Mouse (Mus musculus) ES-E14 (cell line): Measurements from ENCODE around the gene C330007P06Rik. TPM values are rescaled to one million over a fixed set of nuclear protein-coding genes. Genes with fewer than 3 reads are reported as not detected.

Experiments used
- DNase-seq: peaks from one replicate; pipeline ENCODE4 v3.0.0-alpha.2; 2013; ENCODE audit warnings: low read depth, low spot score
- H3K27ac ChIP-seq: 2 replicates; pipeline ENCODE4 v1.5.1; 2012; ENCODE audit warnings: low read depth, mild to moderate bottlenecking, low read length, moderate library complexity, mixed read lengths; ENCODE audit not compliant: poor library complexity, insufficient read depth, severe bottlenecking
- H3K36me3 ChIP-seq: 2 replicates; pipeline ENCODE4 v1.6.1; 2012; ENCODE audit warnings: mild to moderate bottlenecking, low read length, moderate library complexity, mixed read lengths; ENCODE audit not compliant: control insufficient read depth, poor library complexity, insufficient read depth, severe bottlenecking
- H3K4me1 ChIP-seq, 2 experiments: fragments of 150-350 bp in 1 of 2; sonication (generic) in 1 of 2; 2 replicates each; pipeline ENCODE4 v1.6.1; 2012; ENCODE audit warnings: low read length in 2 of 2, mild to moderate bottlenecking in 1 of 2, mixed read lengths in 1 of 2; ENCODE audit not compliant: control insufficient read depth in 2 of 2, insufficient read depth in 2 of 2, poor library complexity in 1 of 2
- H3K4me3 ChIP-seq, 2 experiments: fragments of 150-350 bp in 1 of 2; sonication (generic) in 1 of 2; 2 replicates each; pipeline ENCODE4 v1.5.1; 2012; ENCODE audit warnings: low read length in 2 of 2, low read depth in 1 of 2, mild to moderate bottlenecking in 1 of 2, mixed read lengths in 1 of 2; ENCODE audit not compliant: insufficient read depth in 1 of 2, poor library complexity in 1 of 2, severe bottlenecking in 1 of 2
- H3K9ac ChIP-seq: 2 replicates; pipeline ENCODE4 v1.6.1; 2012; ENCODE audit warnings: low read depth, mild to moderate bottlenecking, low read length, mixed read lengths; ENCODE audit not compliant: poor library complexity, insufficient read depth, severe bottlenecking
- H3K9me3 ChIP-seq: fragments of 150-350 bp; sonication (generic); 2 replicates; pipeline ENCODE4 v1.6.1; 2012; ENCODE audit warnings: low read depth, mild to moderate bottlenecking, low read length; ENCODE audit not compliant: control insufficient read depth, insufficient read depth
- CHD2 ChIP-seq: IDR thresholded peaks from 2 replicates; pipeline ENCODE4 v1.6.1; 2014; ENCODE audit warnings: mild to moderate bottlenecking, low read depth, low read length, inconsistent platforms
- HCFC1 ChIP-seq: IDR thresholded peaks from 2 replicates; pipeline ENCODE4 v1.6.1; 2012; ENCODE audit warnings: low read length, inconsistent platforms, borderline replicate concordance; ENCODE audit not compliant: insufficient read depth
- MAFK ChIP-seq: IDR thresholded peaks from 2 replicates; pipeline ENCODE4 v1.6.1; 2014; ENCODE audit warnings: mild to moderate bottlenecking, low read depth, low read length, inconsistent platforms; ENCODE audit not compliant: insufficient read depth
- ZC3H11A ChIP-seq: IDR thresholded peaks from 2 replicates; pipeline ENCODE4 v1.6.1; 2012; ENCODE audit warnings: low read depth, mild to moderate bottlenecking, inconsistent platforms, low read length, borderline replicate concordance
- ZNF384 ChIP-seq: IDR thresholded peaks from 2 replicates; pipeline ENCODE4 v1.6.1; 2012; ENCODE audit warnings: low read depth, low read length, inconsistent platforms
- in situ Hi-C, 2 experiments: fragments of 600-800 bp; cut with MboI; formaldehyde crosslinking; loops; one replicate each; pipeline ENCODE4 v1.15.1; 2025; ENCODE audit warnings: low sequenced_read_pairs in 2 of 2, inconsistent platforms in 1 of 2; ENCODE audit not compliant: unreplicated experiment in 2 of 2
- total RNA-seq: library from RNA; depleted of rRNA; stranded (reverse); fragments of 300-350 nt; gene quantifications from 2 replicates; pipeline ENCODE4 v1.2.3, GENCODE M21; 2012

Gene C330007P06Rik
- total RNA-seq, 1 experiment: 30.2 TPM

DNA sequence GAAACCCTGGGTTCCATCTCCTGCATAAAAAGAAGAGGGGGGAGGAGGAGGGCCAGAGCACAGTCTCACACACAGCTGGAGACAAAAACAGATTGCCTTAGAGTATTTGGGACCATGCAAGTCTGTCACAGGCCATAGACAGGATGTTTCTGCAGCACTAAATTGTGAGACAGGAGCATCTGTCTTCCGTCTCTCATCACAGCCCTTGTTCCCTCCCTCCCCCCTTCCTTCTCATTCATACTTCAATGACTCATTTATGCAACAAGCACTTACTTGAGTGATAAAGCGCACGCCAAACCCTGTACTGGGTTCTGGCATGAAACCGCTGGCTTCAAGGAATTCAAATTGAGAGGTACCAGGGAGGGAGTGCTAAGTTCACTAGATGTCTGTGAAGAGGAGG lies 42.3 kb downstream of the C330007P06Rik start:
- in situ Hi-C loops: no loop called here
- H3K4me1 ChIP-seq: peaks cover 0 to 8% of the 10 kb centered on the region in 2 experiments; a peak in 2 of 4 replicates
- no peak overlapping the region for H3K9ac ChIP-seq
- H3K4me3 ChIP-seq: no peak overlapping the region
- TF ChIP-seq ZC3H11A (no peak), MAFK (no peak), ZNF384 (no peak), HCFC1 (no peak), CHD2 (no peak)
- no peak overlapping the region for H3K27ac ChIP-seq
- no peak for DNase-seq
- H3K36me3 ChIP-seq: no peaks in the 10 kb centered on the region
- no peaks in the 10 kb centered on the region for H3K9me3 ChIP-seq

- Histone ChIP-seq H3K4me1 (peaks cover 0 to 5% of the 10 kb centered on the region in 2 experiments; a peak in 2 of 4 replicates), H3K9ac (peak overlapping the region; percentile 32; the same call in 1 of the 2 replicates), H3K36me3 (no peaks in the 10 kb centered on the region), H3K27ac (no peak overlapping the region), H3K4me3 (no peak overlapping the region), H3K9me3 (no peaks in the 10 kb centered on the region)
- no peak for TF ChIP-seq CHD2
- 0 out of 2 replicates have a peak, but pooled peaks have one; percentile 25 for TF ChIP-seq MAFK
- DNase-seq: no peak
- in situ Hi-C loops: no loop called here
Observed at GRCm38 (mm10) chrX:36830271-36830670, 43.6 kb downstream of the C330007P06Rik start.

GRCm38 (mm10) chrX:36826873-36827272 lies 47.0 kb downstream of the C330007P06Rik start:
- H3K9ac ChIP-seq: no peak overlapping the region
- H3K4me3 ChIP-seq: no peak overlapping the region
- in situ Hi-C loops: no loop called here
- no peaks in the 10 kb centered on the region for H3K36me3 ChIP-seq
- DNase-seq: no peak
- H3K27ac ChIP-seq: no peak overlapping the region
- H3K9me3 ChIP-seq: no peaks in the 10 kb centered on the region
- TF ChIP-seq CHD2: no peak
- TF ChIP-seq ZNF384: no peak
- TF ChIP-seq ZC3H11A: no peak
- no peak for TF ChIP-seq MAFK
- no peak for TF ChIP-seq HCFC1
- peaks cover 0 to 3% of the 10 kb centered on the region in 2 experiments; a peak in 1 of 4 replicates for H3K4me1 ChIP-seq

DNA sequence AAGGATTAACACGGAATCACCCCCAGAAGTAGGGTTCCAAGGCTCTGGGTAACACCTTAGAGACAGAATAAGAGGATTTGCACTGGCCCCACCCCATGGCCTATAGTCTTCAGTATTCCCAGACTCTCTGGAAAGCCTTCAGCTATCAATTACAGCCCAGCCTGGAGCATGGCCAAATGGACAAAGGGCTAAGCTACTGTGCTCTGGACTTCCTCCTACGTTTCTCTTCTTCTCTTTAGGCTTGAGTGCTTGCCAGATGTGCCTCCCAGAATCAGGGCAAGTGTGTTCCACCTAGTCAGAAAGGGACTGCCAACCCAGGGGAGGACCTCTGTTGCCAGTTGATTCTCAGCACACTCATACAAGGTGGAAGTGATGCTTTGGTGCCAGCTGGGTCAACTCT lies 48.9 kb downstream of the C330007P06Rik start:
- no peak for TF ChIP-seq CHD2
- TF ChIP-seq HCFC1: no peak
- no peak for TF ChIP-seq ZC3H11A
- no peak for TF ChIP-seq MAFK
- no peak for TF ChIP-seq ZNF384
- Histone ChIP-seq H3K9me3 (no peaks in the 10 kb centered on the region), H3K27ac (no peak overlapping the region), H3K9ac (no peak overlapping the region), H3K4me3 (no peak overlapping the region), H3K4me1 (no peaks in the 10 kb centered on the region), H3K36me3 (no peaks in the 10 kb centered on the region)
- no peak for DNase-seq
- in situ Hi-C loops: no loop called here

DNA sequence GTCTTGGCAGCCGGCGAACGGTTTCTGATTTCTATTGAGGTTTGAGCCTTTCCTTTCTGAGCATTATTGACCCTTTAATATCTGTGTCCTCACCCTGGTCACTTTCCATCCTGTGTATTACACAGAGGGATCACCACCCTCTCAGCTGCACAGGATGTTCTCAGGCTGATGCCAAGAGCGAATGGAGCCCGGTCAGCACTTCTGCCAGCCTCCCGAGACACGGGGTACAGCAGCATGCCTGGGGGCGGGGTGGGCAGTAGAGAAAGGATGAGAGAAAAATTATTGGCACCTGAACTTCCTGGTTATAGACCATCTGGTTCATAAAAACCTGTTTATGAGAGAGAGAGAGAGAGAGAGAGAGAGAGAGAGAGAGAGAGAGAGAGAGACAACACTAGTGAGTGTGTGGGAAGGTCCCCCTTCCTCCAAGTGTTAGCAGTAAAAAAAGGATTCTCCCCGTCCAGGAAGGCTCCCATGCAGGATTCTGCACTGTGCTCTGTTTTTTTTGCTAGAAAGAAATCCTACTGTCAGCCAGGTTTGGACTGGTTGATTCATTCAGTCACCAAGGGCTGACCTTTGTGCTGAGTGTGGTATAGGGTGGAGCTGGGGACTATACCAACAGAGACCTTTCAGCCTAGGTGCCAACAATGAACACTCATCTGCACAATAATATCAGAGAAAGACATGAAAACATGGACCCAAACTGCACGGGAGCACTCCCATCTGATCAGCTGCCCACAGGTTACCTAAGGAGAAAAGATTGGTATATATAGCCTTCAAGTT lies 49.8 kb downstream of the C330007P06Rik start:
- TF ChIP-seq ZNF384 (no peak), CHD2 (no peak), MAFK (no peak), HCFC1 (no peak), ZC3H11A (no peak)
- H3K36me3 ChIP-seq: no peaks in the 10 kb centered on the region
- no peaks in the 10 kb centered on the region for H3K9me3 ChIP-seq
- no peak overlapping the region for H3K27ac ChIP-seq
- no peak for DNase-seq
- no peaks in the 10 kb centered on the region for H3K4me1 ChIP-seq
- in situ Hi-C loops: no loop called here
- H3K9ac ChIP-seq: no peak overlapping the region
- H3K4me3 ChIP-seq: no peak overlapping the region
